Mouse (Mus musculus) CD4-positive, CD25-positive, alpha-beta regulatory T cell, adult 2 months (primary cell): Measurements from ENCODE around the gene Cdpf1.
"Not testable (repeated sequence)": the region's sequence is repeated elsewhere in the genome, so short reads cannot be mapped to it uniquely, and the experiment has no call there.

Experiments used
- DNase-seq: peaks from one replicate; pipeline ENCODE4 v3.0.0-alpha.2; 2012; ENCODE audit warnings: low read depth, low spot score

Cdpf1 gene

DNA sequence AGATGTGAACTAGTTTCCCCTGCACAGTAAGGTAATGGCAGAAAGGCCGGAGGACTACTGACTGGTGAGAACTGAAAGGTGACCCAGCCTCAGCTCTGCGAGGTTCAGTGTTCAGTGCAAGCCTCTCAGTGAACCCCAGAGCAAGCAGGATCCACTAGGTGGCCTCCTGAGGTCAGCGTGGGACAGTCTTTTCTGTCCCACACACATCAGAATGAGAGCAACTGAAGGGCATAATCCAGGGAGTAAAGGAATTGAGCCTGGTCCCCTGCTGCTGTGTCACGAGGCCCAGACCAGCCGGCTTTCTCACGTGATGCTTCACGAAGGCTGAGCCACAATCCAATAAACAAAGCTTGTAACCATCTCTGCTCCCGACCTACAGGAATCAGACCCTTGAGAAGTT, 3.1 kb downstream of the Cdpf1 start:
- DNase-seq: no peak

DNA sequence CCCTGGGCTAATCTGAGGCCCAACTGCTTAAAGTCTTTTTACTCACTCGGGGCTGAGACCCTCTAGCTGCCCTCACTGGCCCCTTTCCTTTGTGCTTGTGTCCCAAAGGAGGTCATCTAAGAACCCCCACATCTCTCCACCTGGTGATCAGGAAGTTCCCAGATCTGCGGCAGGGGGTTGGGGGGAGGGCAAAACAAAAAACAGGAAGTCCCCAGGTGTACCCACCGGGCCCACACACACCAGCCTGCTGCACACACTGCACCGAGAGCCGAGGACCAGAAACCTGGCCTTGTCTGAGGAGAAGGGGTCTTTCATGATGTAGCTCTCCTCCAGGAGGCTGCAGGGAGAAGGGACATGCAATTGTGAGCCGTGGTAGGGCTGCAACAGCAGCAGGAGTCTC, 3.5 kb downstream of the Cdpf1 start:
- DNase-seq: no peak

DNA sequence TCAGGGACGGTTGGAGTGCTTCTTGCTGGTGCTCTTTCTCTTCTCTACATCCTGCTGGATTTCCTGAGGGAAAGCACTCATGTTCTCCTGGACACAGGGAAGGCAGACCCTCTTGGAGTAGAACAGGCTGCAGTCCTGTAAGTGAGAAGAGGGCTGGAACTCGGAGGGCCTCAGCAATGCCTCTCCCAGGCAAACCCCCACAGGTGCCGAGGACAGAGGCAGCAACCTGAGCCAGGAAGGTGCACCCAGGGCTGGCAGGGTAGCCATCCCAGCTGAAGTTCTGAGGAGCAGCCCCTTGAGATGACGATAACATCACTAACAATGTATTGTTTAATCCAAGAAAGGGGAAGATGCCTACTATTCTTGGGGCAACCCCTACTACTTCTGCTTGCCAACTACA, 4.1 kb downstream of the Cdpf1 start:
- DNase-seq: no peak

DNA sequence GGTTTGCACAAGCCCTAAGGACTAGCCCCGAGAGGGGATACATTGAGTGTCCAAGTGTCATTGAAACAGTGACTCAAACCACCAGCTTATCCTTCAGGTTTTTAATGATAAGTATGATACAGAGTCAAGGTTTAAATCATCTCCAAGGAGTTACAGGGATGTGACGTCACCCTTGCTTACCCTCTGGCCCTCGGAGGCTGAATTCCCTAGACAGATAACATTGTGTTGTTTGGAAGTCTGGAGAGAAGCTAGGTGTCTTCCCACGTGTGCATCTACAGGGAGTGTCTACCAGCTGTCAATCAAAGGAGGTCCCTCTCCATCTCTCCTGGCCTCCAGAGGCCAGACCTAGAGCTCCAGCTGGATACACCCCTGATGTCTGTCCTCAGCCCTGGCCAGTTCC, 4.6 kb downstream of the Cdpf1 start:
- no peak for DNase-seq

DNA sequence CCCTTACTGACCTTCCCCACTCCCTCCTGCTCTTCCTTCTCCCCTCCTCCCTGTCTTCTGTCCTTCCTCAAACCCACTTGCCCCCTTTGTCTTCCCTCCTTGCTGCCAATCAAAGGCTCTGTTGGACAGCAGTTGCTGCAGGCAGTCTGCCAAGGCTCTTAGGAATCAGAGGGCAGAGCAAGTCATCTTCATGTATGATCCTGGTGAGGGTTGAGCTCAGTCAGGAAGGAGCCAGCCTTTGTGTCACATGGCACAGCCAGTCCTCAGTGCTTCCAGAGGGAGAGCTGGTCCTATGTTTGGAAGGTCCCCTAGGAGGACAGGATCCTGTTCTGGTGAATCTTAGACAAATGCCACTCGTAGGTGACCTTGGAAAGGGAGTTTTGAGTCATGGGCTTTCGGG, 8.6 kb downstream of the Cdpf1 start:
- DNase-seq: no peak

DNA sequence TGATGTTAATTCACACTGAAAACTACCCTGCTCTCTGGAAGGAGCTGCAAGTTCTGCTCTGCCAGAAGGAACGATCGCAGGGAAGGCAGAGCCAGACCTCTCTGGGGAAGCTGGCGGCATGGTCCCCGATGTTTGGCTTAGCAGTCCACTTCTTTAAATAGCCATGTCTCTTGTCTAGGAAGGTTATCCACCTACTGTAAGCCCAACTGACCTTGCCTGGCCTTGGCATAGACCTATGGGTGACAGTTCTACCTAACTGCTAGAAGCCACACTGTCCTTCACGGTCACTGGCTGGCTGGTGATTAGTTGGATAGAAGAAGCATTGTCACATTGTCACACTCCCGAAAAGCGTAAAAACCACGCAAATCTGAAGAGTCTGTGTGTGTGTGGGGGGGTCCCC, 12.8 kb downstream of the Cdpf1 start:
- no peak for DNase-seq

DNA sequence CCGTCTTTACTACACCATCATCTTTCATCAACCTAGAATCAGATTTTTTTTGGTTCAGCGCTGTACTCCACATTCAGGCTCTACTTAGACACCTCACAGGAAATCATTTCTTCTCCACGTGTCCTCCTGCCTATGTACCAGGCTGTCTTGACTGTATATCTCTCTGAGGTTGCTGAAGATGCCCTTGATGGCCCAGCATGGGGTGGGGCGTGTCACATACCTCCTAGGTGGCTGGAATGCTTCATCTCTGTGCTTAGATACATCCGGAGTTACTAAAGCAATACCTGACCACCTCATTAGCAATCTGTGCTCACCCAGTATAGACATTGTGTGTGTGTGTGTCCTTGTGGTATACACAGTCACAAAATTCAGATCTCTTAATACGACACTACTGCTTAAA, 16.0 kb downstream of the Cdpf1 start:
- no peak for DNase-seq

DNA sequence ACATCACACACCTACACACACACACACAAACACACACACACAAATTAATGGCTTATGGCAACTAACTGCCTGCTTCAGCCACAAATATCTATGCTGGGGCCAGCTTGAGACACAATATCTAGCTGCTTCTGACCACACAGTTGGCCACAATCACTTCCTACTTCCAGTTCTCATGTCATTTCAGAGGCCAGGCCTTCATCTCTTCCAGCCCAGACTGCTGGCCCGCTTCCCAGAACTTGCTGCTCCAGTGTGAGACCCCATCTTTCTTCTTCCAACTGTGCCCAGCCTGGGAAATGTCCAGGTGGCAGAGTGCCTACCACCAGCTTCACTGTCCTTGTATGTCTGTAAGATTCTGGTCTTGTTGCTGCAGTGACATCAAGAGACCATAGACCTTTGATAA, 18.7 kb downstream of the Cdpf1 start:
- DNase-seq: no peak

DNA sequence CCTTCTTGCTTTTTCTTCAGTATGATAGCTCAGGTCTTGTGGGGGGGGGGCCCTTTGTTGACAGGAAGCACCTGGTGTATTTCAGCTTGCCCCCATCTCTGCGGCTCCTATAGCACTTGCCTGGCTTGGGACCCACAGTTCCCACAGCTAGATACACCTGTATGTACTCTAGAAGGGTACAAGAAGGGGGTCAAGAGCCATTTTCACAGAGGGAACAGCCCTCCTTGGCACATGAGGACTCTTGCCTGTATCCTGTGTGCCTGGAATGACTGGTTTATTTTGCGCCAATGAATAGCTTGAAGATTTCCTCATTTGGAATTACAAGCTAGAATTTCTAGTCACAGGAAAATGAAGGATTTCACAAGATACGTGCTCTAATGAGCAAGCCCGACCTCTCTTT, 20.0 kb downstream of the Cdpf1 start:
- no peak for DNase-seq

DNA sequence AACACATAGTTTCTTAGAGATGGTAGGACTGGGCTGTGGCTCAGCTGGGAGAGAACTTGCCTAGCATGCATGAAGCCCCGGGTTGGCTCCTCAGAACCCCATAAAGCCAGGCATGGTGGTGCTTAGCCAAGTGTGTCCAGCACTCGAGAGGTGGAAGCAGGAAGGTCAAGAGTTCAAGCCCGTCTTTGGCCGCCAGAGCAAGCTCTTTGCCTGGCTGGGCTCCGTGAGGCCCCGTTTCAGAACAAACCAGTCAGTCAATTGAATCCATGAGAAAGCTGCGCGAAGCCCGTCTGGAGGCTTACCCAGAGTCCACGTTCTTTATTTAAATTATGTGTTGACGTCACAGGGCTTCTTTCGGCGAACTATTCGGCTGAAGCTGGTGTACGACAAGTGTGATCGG, 22.9 kb downstream of the Cdpf1 start:
- no peak for DNase-seq

DNA sequence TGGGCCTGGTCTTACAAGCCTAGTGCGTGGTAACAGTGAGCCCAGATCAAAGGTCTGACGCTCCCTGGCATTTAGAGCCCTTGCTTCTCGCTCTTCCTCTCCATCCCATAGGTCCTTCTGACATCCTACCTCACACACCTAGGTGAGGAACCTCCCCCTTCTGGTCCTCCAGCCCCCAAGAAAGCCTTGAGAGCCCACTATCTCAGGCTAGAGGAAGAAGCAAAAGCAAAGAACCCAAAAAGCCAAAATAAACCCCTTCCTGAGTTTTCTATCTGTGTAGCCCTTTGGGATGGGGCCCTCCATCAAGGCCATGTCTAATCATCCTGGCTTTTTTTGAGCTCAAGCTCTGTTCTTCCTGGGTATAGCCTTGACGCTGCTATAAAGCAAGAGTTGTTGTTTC, 23.4 kb downstream of the Cdpf1 start:
- no peak for DNase-seq

DNA sequence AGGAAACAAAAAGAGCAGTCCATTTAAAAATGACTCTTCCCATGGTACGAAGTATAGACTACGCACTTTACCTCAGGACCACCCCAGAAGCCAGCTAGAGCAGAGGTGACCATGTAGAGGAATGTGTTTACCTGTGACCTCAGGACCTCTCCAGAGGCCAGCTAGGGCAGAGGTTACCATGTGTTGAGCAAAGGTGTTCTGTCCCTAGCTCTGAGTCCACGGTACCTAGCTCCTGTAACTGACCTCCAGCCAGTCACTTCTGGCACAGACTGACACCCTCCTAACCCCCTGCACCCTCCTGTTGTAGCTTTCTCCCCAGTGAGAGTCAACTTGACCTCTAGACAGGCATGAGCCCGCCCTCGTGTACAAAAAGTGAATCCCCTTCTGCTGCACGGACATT, 24.0 kb downstream of the Cdpf1 start:
- DNase-seq: no peak

DNA sequence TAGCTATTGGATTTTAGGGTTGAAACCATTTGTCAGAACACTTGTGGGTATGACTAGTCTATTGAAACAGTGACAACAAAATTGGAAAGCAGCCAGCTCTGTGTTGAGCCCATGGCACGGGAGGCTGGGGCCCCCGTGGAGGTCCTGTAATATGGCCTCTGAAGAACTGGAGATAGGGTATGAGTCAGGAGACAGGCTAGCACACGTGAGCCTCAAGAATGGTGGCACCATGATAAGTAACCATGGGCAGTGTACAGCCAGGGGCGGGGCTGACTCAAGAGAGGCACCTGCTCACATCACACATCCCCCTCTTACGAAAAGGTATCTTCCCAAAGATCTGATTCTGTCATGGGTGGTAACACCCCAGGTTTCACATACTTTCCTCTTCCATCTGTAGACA, 24.8 kb downstream of the Cdpf1 start:
- no peak for DNase-seq

DNA sequence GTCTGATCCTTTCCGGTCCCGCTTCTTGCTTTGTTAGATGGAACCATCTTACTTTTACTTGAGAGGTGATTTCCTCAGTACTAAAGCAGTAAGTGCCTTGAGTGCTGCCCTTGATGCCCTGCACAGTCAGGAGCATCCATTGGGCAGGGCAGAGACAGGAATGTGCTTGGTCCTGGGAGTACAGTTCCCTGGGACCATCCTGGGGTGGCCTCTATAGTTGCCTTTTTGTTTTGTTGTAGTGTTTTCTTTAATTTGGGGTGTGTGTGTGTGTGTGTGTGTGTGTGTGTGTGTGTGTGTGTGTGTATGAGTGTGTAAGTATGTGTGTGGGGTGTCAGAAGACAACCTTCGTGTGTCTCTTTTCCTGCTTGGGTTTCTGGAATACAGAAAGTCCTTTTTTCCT, 27.2 kb downstream of the Cdpf1 start:
- no peak for DNase-seq

DNA sequence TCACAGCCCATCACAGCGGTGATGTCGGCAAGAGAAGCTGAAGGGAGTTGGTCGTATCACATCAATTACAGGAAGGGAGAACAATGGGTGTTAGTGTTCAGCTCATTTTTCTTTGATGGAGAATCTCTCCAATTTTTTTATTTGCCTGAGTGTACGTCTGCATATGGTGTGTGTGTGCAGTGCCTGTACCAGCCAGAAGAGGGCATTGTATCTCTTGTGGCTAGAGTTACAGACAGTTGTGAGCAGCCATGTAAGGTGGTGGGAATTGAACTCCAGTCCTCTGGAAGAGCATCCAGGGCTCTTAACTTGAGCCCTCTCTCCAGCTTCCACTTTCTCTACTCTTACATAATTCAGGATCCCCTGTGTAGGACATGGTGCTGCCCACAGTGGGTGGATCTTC, 28.4 kb downstream of the Cdpf1 start:
- peak; percentile 9 for DNase-seq

DNA sequence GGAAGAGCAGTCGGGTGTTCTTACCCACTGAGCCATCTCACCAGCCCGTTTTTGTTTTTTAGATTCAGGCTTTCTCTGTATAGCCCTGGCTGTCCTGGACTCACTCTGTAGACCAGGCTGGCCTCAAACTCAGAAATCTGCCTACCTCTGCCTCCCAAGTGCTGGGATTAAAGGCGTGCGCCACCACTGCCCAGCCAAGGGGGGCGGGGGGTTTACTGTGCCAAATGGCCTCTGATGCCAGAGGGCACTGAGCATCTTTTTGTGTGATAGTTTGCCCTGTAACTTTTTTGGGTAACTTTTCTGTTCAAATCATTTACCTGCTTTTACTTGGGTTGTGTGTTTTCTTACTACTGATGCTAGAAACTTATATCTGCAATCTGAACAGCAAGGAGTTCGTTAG, 32.6 kb downstream of the Cdpf1 start:
- DNase-seq: not testable (repeated sequence)

DNA sequence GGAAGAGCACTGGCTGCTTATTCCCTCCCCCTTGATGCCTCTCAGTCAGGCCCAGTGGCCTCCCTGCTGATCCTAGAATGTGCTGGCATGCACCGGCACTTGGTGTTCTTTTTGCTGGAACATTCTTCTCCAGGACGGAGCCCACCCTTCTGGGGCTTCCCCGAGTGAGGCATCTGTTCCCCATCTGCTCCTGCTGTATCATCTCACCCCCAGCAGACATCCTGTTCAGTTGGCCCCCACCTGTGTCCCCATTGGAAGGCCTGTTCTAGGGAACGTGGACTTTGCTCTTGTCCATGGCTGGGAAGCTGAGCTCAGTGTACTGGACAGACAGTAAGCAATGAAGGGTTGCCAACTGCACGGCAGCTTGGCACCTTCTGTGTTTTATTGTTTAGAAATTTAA, 34.7 kb downstream of the Cdpf1 start:
- no peak for DNase-seq

DNA sequence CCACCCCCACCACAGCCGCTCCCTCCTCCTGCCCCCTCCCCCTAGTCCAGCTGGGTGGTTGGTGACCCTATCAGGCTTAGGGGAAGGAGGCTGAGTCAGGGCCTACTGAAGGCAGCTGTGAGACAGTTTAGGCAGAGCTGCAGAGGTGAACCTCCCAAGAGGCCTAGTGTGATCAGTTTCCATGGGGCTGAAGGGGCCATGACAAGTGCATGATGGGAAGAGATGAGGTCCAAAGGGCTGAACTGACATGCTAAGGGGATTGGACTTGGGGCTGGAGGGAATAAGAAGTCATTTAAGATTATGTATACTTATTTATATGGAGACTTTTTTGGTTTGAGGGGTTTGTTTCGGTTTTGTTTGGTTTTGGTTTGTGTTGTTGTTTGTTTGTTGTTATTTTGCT, 35.3 kb downstream of the Cdpf1 start:
- no peak for DNase-seq

DNA sequence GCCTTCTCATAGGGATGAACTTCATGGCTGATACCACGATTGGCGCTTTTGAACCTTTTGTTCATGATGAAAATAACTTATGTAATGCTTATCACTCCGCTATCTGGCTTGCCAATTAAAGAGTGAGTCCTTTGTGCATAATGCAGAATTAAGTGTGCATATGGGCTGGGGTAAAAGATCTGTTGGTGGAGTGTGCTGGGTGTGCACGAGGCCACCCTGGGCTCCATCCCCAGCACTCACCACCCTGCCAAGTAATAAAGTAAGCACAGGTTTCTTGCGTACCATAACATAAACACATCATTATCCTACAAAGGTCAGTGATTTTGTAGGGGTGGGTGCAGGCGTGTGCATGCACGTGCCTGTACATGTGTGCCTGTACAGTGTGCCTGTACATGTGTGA, 36.5 kb downstream of the Cdpf1 start:
- no peak for DNase-seq

DNA sequence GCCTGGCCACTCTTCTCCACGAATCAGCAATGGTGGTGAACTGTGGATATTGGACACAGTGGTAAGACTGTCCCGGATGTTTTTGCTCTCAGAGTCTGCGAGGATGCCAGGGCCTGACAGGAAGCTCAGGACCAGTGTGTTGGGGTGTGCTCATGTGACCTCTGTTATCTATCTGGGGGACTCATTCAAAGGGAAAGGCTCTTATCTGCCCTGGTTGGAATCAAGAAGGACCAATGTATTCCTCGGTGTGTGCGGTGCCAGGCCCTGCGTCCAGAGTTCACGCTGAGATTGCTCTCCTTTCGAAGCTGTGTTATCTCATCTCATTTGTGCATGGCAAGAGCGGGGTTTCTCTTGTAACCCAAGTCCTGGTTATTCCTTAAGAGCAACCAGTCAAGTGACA, 37.1 kb downstream of the Cdpf1 start:
- no peak for DNase-seq

DNA sequence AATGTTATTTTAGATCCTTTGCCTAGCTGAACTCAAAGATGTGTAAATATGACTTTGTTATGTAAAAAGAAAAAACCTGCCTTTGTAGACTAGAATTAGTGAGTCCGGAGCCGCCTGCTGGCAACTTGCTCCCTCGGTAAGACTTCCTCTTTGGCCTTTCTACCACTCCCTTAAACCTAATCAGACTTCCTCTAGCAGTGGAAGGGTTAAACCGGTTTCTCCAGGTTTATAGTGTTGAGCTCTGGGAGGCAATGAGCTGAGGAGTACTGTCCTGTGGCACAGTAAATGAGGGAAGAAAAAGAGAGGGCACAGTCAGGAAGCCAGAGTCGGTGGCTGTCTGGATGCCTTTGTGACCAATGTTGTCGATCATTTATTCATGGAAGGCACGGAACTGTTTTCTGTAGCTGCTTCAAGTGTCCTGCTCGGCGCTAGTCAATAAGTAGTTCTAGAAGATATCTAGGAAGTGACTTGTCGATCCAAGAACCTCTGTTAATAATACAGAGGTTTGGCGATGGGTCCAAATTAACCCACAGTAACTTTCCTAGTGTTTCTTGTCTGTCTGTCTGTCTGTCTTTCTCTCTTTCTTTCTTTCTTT, 39.3 kb downstream of the Cdpf1 start:
- DNase-seq: no peak

DNA sequence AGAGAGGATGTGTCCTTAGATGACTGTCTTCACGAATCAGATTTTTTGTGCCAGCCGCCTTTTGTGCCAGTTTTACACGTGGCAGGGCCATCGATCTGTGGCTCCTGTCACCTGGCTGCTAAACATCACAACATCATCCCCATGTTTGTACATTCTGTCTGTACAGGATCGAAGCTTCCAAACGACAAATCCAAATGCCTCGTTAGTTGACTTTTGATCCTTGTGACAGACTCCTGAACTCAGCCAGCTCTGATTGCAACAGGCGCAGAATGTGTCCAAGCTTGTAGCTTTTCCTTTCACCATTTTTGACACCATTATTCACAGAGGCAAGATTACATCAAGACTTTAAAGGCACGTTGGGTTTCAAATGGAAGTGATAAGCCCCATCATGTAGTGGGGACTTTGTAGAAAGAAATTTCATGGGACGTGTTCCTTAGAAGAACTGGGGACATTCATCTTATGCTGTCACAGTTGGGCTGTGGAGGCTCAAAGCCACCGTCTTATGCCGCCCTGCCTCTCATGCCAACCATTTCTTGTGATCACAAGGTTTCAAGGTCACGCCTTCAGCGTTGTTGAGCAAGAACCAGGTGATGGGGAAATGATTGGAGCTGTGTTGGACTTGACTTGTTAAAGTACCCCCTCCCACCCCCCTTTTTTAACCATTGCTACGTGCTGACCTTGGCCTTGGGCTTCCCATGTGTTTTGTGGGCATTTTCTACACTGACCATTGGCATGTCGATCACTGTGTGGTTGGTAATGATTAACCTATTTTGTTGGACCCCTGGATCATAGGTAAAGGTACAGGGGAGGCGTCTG, 40.0 kb downstream of the Cdpf1 start:
- no peak for DNase-seq

DNA sequence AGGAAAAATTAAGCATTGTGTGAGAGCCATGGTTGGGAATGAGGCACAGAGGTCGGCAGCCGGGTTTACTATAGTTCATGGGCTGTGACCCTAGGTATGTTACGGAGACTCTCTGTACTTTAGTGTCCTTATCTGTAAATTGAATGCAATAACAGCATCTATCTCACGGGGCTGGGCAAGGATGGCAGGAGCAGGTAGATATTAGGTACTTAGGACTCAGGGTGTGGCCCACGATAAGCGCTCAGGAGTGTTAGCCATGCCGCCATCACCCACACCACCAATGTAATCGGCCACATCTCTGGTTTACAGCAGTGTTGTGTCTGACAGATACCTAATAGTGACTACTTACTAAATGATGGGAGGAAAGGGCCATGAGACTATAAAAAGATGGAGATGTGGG, 42.5 kb downstream of the Cdpf1 start:
- no peak for DNase-seq

DNA sequence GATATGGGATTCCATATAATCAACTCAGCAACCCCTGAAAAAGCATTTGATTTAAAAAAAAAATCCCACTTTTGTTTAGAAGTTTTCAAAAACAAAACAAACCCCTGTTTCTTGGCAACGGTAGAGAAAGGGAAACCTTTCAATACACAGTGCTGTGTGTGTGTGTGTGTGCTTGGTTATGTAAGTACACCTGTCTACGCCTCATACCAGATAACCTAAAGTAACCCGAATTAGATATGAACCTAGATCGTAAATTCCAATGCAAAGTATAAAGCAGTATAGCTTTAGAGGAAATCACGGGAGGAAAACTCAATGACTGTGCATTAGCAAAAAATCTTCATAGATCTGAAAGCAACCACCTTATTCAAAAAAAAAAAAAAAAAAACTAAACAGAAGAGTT, 44.8 kb downstream of the Cdpf1 start:
- DNase-seq: no peak
